Mouse (Mus musculus): Measurements from ENCODE around the gene Mgmt. TPM values are rescaled to one million over a fixed set of nuclear protein-coding genes. Genes with fewer than 3 reads are reported as not detected.

Gene Mgmt
- polyA plus RNA-seq, 2 experiments: 1.3 to 3.4 TPM

GRCm38 (mm10) chr7:136953251-136953650, 58.8 kb downstream of the Mgmt start:
- Histone ChIP-seq H3K9ac (replicated peaks) (no peak overlapping the region), H3K4me3 (ENCODE audit: insufficient read depth in 1 of 2, low read depth in 2 of 2, low read length in 2 of 2) (no peak overlapping the region), H3K9me3 (ENCODE audit: control insufficient read depth, low read length) (no peaks in the 10 kb centered on the region), H3K27me3 (ENCODE audit: control insufficient read depth, insufficient read depth, low read length) (no peaks in the 10 kb centered on the region), H3K36me3 (replicated peaks; ENCODE audit: control insufficient read depth, insufficient read depth, low read depth) (no peaks in the 10 kb centered on the region), H3K27ac (no peak overlapping the region), H3K4me1 (replicated peaks; ENCODE audit: control insufficient read depth in 2 of 2, insufficient read depth in 2 of 2, low read length in 1 of 2) (no peaks in the 10 kb centered on the region), H3K4me2 (ENCODE audit: low read depth) (no peak overlapping the region)
- TF ChIP-seq EP300 (IDR thresholded peaks at IDR 0.05; ENCODE audit: low read depth) (no peak), CTCF (IDR thresholded peaks at IDR 0.05; ENCODE audit: low read depth) (no peak)
- no peak for DNase-seq (ENCODE audit: low read depth in 3 of 3, low spot score in 3 of 3)
- 61% methylated on average over 3 of the region's 3 CpGs for WGBS (ENCODE audit: insufficient replicate concordance)
- no peak for ATAC-seq (ENCODE audit: insufficient read depth)

- TF ChIP-seq EP300 (IDR thresholded peaks at IDR 0.05; ENCODE audit: low read depth): no peak
- TF ChIP-seq CTCF (IDR thresholded peaks at IDR 0.05; ENCODE audit: low read depth): no peak
- no peak for DNase-seq (ENCODE audit: low read depth in 3 of 3, low spot score in 3 of 3)
- no peak overlapping the region for H3K9ac ChIP-seq (replicated peaks)
- no peak overlapping the region for H3K4me3 ChIP-seq (ENCODE audit: insufficient read depth in 1 of 2, low read depth in 2 of 2, low read length in 2 of 2)
- ATAC-seq (ENCODE audit: insufficient read depth): no peak
- H3K36me3 ChIP-seq (replicated peaks; ENCODE audit: control insufficient read depth, insufficient read depth, low read depth): no peaks in the 10 kb centered on the region
- no peak overlapping the region for H3K27ac ChIP-seq
- H3K4me1 ChIP-seq (replicated peaks; ENCODE audit: control insufficient read depth in 2 of 2, insufficient read depth in 2 of 2, low read length in 1 of 2): no peaks in the 10 kb centered on the region
- no peaks in the 10 kb centered on the region for H3K9me3 ChIP-seq (ENCODE audit: control insufficient read depth, low read length)
- no peaks in the 10 kb centered on the region for H3K27me3 ChIP-seq (ENCODE audit: control insufficient read depth, insufficient read depth, low read length)
- 71% methylated on average over 7 of the region's 7 CpGs for WGBS (ENCODE audit: insufficient replicate concordance)
- no peak overlapping the region for H3K4me2 ChIP-seq (ENCODE audit: low read depth)
Measured at GRCm38 (mm10) chr7:136972361-136972760, 77.9 kb downstream of the Mgmt start.

- H3K4me2 ChIP-seq (ENCODE audit: low read depth): no peak overlapping the region
- no peak overlapping the region for H3K4me3 ChIP-seq (ENCODE audit: insufficient read depth in 1 of 2, low read depth in 2 of 2, low read length in 2 of 2)
- no peaks in the 10 kb centered on the region for H3K4me1 ChIP-seq (replicated peaks; ENCODE audit: control insufficient read depth in 2 of 2, insufficient read depth in 2 of 2, low read length in 1 of 2)
- 67% methylated on average over 5 of the region's 5 CpGs for WGBS (ENCODE audit: insufficient replicate concordance)
- no peak overlapping the region for H3K27ac ChIP-seq
- no peak overlapping the region for H3K9ac ChIP-seq (replicated peaks)
- H3K36me3 ChIP-seq (replicated peaks; ENCODE audit: control insufficient read depth, insufficient read depth, low read depth): no peaks in the 10 kb centered on the region
- DNase-seq (ENCODE audit: low read depth in 3 of 3, low spot score in 3 of 3) (no peak), ATAC-seq (ENCODE audit: insufficient read depth) (no peak)
- TF ChIP-seq CTCF (IDR thresholded peaks at IDR 0.05; ENCODE audit: low read depth) (no peak), EP300 (IDR thresholded peaks at IDR 0.05; ENCODE audit: low read depth) (no peak)
- H3K27me3 ChIP-seq (ENCODE audit: control insufficient read depth, insufficient read depth, low read length): no peaks in the 10 kb centered on the region
- H3K9me3 ChIP-seq (ENCODE audit: control insufficient read depth, low read length): no peaks in the 10 kb centered on the region
Measured at GRCm38 (mm10) chr7:136975001-136975400, 80.6 kb downstream of the Mgmt start.

- Histone ChIP-seq H3K9ac (replicated peaks) (no peak overlapping the region), H3K27ac (no peak overlapping the region), H3K9me3 (ENCODE audit: control insufficient read depth, low read length) (no peaks in the 10 kb centered on the region), H3K4me3 (ENCODE audit: insufficient read depth in 1 of 2, low read depth in 2 of 2, low read length in 2 of 2) (no peak overlapping the region), H3K4me1 (replicated peaks; ENCODE audit: control insufficient read depth in 2 of 2, insufficient read depth in 2 of 2, low read length in 1 of 2) (no peaks in the 10 kb centered on the region), H3K27me3 (ENCODE audit: control insufficient read depth, insufficient read depth, low read length) (no peaks in the 10 kb centered on the region), H3K36me3 (replicated peaks; ENCODE audit: control insufficient read depth, insufficient read depth, low read depth) (no peaks in the 10 kb centered on the region), H3K4me2 (ENCODE audit: low read depth) (no peak overlapping the region)
- WGBS (ENCODE audit: insufficient replicate concordance): 69% methylated on average over 15 of the region's 15 CpGs
- no peak for DNase-seq (ENCODE audit: low read depth in 3 of 3, low spot score in 3 of 3)
- ATAC-seq (ENCODE audit: insufficient read depth): no peak
- TF ChIP-seq EP300 (IDR thresholded peaks at IDR 0.05; ENCODE audit: low read depth) (no peak), CTCF (IDR thresholded peaks at IDR 0.05; ENCODE audit: low read depth) (no peak)
Measured at GRCm38 (mm10) chr7:136997456-136997855, 103.0 kb downstream of the Mgmt start.

- Histone ChIP-seq H3K36me3 (replicated peaks; ENCODE audit: control insufficient read depth, insufficient read depth, low read depth) (no peaks in the 10 kb centered on the region), H3K4me2 (ENCODE audit: low read depth) (no peak overlapping the region), H3K4me3 (ENCODE audit: insufficient read depth in 1 of 2, low read depth in 2 of 2, low read length in 2 of 2) (no peak overlapping the region), H3K9ac (replicated peaks) (no peak overlapping the region), H3K27me3 (ENCODE audit: control insufficient read depth, insufficient read depth, low read length) (no peaks in the 10 kb centered on the region), H3K9me3 (ENCODE audit: control insufficient read depth, low read length) (no peaks in the 10 kb centered on the region), H3K4me1 (replicated peaks; ENCODE audit: control insufficient read depth in 2 of 2, insufficient read depth in 2 of 2, low read length in 1 of 2) (no peaks in the 10 kb centered on the region), H3K27ac (no peak overlapping the region)
- no peak for DNase-seq (ENCODE audit: low read depth in 3 of 3, low spot score in 3 of 3)
- ATAC-seq (ENCODE audit: insufficient read depth): no peak
- WGBS (ENCODE audit: insufficient replicate concordance): 68% methylated on average over 11 of the region's 11 CpGs
- TF ChIP-seq EP300 (IDR thresholded peaks at IDR 0.05; ENCODE audit: low read depth) (no peak), CTCF (IDR thresholded peaks at IDR 0.05; ENCODE audit: low read depth) (no peak)
Measured at GRCm38 (mm10) chr7:137000703-137001102, 106.3 kb downstream of the Mgmt start.
